Mouse (Mus musculus) midbrain, embryonic 15.5 days (tissue): ENCODE measurements around the gene Lyst. TPM values are rescaled to one million over a fixed set of nuclear protein-coding genes. Genes with fewer than 3 reads are reported as not detected.
A peak's percentile ranks its signal among the peaks of the same experiment; 100 is the strongest.

Experiments
- ATAC-seq: fragments of 200-750 bp; cut with Nextera tagmentation; replicated peaks from 2 replicates; pipeline ENCODE4 v1.8.0; 2017; ENCODE audit warnings: moderate TSS enrichment
- H3K27ac ChIP-seq: fragments of 300-500 bp; sonication (generic); 2 replicates; pipeline ENCODE4 v1.5.1; 2015; ENCODE audit warnings: mild to moderate bottlenecking, inconsistent platforms
- H3K27me3 ChIP-seq: fragments of 300-500 bp; sonication (generic); replicated peaks from 2 replicates; pipeline ENCODE4 v1.6.1; 2015; ENCODE audit warnings: inconsistent platforms
- H3K36me3 ChIP-seq: fragments of 300-500 bp; sonication (generic); replicated peaks from 2 replicates; pipeline ENCODE4 v1.6.1; 2015; ENCODE audit warnings: inconsistent platforms
- H3K4me1 ChIP-seq: fragments of 300-500 bp; sonication (generic); 2 replicates; pipeline ENCODE4 v1.6.1; 2015; ENCODE audit warnings: inconsistent platforms
- H3K4me2 ChIP-seq: fragments of 300-500 bp; sonication (generic); 2 replicates; pipeline ENCODE4 v1.6.1; 2015; ENCODE audit warnings: inconsistent platforms, mild to moderate bottlenecking, moderate library complexity
- H3K4me3 ChIP-seq: fragments of 300-500 bp; sonication (generic); 2 replicates; pipeline ENCODE4 v1.5.1; 2015; ENCODE audit warnings: mild to moderate bottlenecking, inconsistent platforms
- H3K9ac ChIP-seq: fragments of 300-500 bp; sonication (generic); 2 replicates; pipeline ENCODE4 v1.6.1; 2015; ENCODE audit warnings: mild to moderate bottlenecking, inconsistent platforms
- H3K9me3 ChIP-seq: fragments of 300-500 bp; sonication (generic); 2 replicates; pipeline ENCODE4 v1.6.1; 2016; ENCODE audit warnings: inconsistent platforms
- WGBS: fragments of 180-500 bp; shearing (Covaris S2); methylation state at CpG from one replicate; pipeline ENCODE4 v1.1.7; 2015; ENCODE audit warnings: mixed read lengths; 5-methylcytosine and 5-hydroxymethylcytosine counted together
- polyA plus RNA-seq: library from polyadenylated mRNA; unstranded; fragments of >200 nt; fragmentation: Nextera tagmentation; extraction: Ambion mirVana; gene quantifications from 2 replicates; pipeline ENCODE4 v1.2.1, GENCODE M21; 2015

Gene Lyst
- polyA plus RNA-seq, 1 experiment from 2014 or later, result 5.6 TPM

DNA sequence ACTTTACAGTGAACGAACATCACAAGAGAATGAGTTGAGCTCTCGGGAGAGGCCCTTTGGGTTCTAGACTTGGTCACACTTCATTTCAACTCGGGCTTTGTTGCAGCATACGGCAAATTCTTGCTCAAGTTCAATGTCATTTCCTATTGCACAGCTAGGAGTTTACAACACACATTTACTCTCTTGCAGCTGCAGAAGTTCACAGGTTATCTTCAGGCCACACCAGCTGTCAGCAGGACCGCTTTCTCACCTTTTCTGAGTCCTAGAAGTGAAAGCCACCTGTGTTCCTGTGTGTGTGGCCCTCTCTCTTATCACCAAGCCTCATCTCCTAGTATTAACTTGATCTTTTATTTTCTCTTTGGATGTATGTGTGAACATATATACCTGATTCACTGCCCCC is 31.3 kb upstream of the Lyst start:
- H3K27me3 ChIP-seq, result no peaks in the 10 kb centered on the region
- no peaks in the 10 kb centered on the region for H3K4me1 ChIP-seq
- no peak overlapping the region for H3K4me2 ChIP-seq
- H3K4me3 ChIP-seq, result no peak overlapping the region
- H3K27ac ChIP-seq, result no peak overlapping the region
- H3K9me3 ChIP-seq, result no peaks in the 10 kb centered on the region
- no peak overlapping the region for H3K9ac ChIP-seq
- ATAC-seq, result no peak
- H3K36me3 ChIP-seq, result no peaks in the 10 kb centered on the region
- WGBS, result 81% methylated on average over 5 of the region's 5 CpGs

DNA sequence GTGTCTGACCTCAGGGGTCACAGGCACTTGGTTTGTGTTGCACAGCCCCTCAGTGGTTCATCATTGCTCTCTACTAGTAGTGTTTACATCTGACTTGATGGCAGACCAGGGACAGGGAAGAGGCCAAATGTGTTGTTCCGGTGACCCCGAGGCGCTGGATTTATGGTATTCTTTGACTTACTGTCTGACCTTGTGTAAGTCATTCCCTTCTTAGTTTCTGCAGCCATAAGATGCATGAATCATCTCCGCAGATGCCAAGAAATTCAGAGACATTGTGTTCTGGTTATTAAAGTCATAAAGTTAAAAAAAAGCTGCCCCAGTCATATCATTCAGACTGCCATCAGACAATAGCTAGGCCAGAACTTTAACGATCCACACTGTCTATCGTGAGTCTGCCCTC is 27.6 kb upstream of the Lyst start:
- no peak for ATAC-seq
- no peak overlapping the region for H3K9ac ChIP-seq
- no peak overlapping the region for H3K27ac ChIP-seq
- no peaks in the 10 kb centered on the region for H3K4me1 ChIP-seq
- no peak overlapping the region for H3K4me3 ChIP-seq
- H3K36me3 ChIP-seq, result no peaks in the 10 kb centered on the region
- WGBS, result 95% methylated on average over 6 of the region's 6 CpGs
- H3K27me3 ChIP-seq, result no peaks in the 10 kb centered on the region
- H3K9me3 ChIP-seq, result no peaks in the 10 kb centered on the region
- H3K4me2 ChIP-seq, result no peak overlapping the region

DNA sequence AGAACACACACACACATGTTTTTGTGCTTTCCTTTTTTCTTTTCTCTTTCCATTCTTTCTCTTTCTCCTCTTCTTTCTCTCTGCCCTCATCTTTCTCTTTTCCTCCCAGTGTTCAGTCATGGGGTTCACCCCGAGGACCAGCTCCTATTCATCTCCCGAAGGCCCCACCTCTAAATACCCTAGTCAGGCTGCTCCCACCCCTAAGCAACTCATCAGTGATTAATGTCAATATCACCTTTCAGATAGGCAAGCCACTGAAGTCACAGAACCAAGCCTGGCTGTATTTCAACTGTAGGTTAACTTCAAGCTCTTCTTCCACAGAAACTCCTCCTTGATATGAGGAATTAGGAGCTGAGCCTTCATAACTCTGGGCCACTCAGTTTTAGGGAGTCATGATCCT is 26.1 kb upstream of the Lyst start:
- Histone ChIP-seq H3K27me3 (no peaks in the 10 kb centered on the region), H3K36me3 (no peaks in the 10 kb centered on the region), H3K4me1 (no peaks in the 10 kb centered on the region), H3K9me3 (no peaks in the 10 kb centered on the region), H3K27ac (no peak overlapping the region), H3K4me2 (no peak overlapping the region), H3K4me3 (no peak overlapping the region), H3K9ac (no peak overlapping the region)
- 81% methylated on average over 2 of the region's 2 CpGs for WGBS
- ATAC-seq, result no peak

DNA sequence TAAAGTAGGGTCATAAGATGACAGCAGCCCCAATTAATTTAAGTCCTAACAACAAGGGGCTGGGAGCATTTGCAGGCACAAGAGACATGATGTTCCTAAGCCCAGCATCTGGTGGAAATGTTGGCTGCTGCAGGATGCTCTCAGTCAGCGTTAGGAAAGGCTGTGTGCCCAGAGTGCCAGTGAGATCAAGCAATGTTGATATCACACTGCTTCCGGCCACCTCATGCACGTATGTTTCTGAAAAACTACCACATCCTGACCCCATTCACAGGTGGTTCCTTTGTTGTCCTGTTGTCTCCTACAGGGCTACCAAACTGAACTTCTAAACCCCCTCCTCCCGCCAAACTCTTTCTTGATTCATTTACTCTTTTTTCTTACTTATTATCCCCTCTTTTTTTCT is 25.7 kb upstream of the Lyst start:
- no peak overlapping the region for H3K4me2 ChIP-seq
- no peak overlapping the region for H3K4me3 ChIP-seq
- H3K9me3 ChIP-seq, result no peaks in the 10 kb centered on the region
- WGBS, result 74% methylated on average over 4 of the region's 4 CpGs
- H3K36me3 ChIP-seq, result no peaks in the 10 kb centered on the region
- H3K9ac ChIP-seq, result no peak overlapping the region
- no peaks in the 10 kb centered on the region for H3K27me3 ChIP-seq
- no peaks in the 10 kb centered on the region for H3K4me1 ChIP-seq
- ATAC-seq, result no peak
- no peak overlapping the region for H3K27ac ChIP-seq

DNA sequence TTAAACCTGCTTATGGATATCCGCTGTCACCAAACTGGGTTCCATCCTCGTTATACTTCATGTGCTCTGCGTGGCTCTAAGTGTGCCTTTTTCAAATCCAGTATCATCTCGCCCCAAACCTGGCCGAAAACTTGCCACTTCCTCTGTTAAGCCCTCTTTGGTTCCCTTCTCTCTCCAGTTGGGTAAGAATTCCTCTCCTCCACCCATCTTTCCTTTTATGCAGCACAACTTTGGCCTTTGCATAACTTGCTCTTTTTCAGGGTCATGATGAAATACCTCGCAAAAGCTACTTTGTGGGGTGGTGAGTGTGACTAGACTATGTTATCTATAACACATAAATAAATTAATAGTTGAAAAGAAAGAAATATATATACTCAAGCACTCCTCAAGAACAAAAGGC is 22.6 kb upstream of the Lyst start:
- Histone ChIP-seq H3K4me2 (no peak overlapping the region), H3K27me3 (no peaks in the 10 kb centered on the region), H3K4me3 (no peak overlapping the region), H3K36me3 (no peaks in the 10 kb centered on the region), H3K4me1 (no peaks in the 10 kb centered on the region), H3K9me3 (no peaks in the 10 kb centered on the region), H3K9ac (no peak overlapping the region), H3K27ac (no peak overlapping the region)
- ATAC-seq, result no peak
- WGBS, result 93% methylated on average over 6 of the region's 6 CpGs

DNA sequence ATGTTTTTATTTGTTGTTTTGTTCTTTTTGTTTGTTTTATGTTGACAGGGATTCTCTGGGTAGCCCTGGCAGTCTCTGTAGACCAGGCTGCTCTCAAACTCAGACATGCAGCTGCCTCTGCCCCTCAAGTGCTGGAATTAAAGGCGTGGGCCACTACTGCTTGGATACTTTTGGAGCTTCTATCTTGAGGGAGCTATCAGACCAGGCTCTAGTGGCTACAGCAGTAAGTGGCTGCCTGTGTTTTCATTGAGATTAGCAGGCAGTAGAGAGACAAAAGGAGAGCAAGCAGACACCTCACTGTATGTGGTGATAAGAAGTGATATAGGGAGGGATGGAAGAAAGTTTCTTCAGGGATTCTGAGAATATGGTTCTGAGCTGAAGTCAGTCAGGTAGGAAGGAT is 21.4 kb upstream of the Lyst start:
- 83% methylated on average over 1 of the region's 1 CpGs for WGBS
- Histone ChIP-seq H3K27me3 (no peaks in the 10 kb centered on the region), H3K4me1 (no peaks in the 10 kb centered on the region), H3K27ac (no peak overlapping the region), H3K4me2 (no peak overlapping the region), H3K9ac (no peak overlapping the region), H3K9me3 (no peaks in the 10 kb centered on the region), H3K4me3 (no peak overlapping the region), H3K36me3 (no peaks in the 10 kb centered on the region)
- ATAC-seq, result no peak

DNA sequence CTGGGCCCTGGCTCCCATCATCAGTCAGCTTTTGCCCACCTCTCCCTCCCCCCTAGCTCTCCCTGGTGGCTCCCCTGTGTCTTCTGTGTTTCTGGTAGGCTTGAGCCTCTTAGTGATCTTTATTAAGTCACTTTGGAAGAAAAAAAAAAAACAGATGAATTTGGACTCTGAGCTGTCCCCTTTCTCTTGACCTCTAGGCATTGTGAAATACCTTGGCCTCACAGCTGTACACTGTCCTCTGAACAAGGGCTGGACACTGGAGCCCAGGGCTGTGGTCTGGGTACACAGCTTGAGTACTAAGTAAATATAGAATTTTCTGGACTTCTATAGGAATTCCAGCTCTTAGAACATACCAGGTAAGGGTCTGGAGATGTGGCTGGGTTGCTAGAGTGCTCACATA is 20.6 kb upstream of the Lyst start:
- no peaks in the 10 kb centered on the region for H3K9me3 ChIP-seq
- H3K27ac ChIP-seq, result no peak overlapping the region
- H3K4me1 ChIP-seq, result no peaks in the 10 kb centered on the region
- ATAC-seq, result no peak
- no peaks in the 10 kb centered on the region for H3K36me3 ChIP-seq
- H3K4me3 ChIP-seq, result no peak overlapping the region
- H3K27me3 ChIP-seq, result no peaks in the 10 kb centered on the region
- H3K4me2 ChIP-seq, result no peak overlapping the region
- H3K9ac ChIP-seq, result no peak overlapping the region

DNA sequence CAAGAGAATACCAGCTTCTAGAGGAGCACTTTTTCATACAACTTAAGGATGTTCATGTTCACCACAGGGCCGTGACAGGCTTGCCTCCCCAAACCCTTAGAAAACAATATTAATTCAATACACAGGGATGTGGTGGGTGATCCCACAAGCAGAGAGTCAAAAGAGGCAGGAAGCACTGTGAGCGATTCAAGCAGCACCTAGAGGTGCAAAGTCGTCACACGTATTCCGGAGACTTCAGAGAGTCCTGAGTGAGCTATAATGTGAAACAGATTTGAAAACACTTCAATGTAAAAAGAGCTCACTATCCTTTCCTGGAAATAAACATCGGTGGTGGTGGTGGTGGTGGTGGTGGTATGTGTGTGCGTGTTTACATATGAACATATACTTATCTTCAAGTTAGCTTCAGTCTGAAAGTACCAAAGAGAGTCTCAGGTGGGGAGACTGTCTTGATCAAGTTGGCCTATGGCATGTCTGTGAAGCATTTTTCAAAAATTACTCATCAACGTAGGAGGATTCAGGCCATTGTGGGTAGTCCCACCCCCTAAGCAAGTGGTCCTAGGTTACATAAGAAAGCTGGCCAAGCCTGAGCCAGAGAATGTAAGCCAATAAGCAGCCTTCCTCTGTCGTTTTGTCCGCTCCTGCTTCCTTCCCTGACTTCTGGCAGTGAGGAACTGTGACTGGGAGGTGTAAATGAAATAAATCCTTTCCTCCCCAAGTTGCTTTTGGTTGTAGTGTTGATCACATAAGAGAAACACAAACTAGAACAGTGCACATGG is 17.9 kb upstream of the Lyst start:
- Histone ChIP-seq H3K9me3 (no peaks in the 10 kb centered on the region), H3K4me2 (no peak overlapping the region), H3K4me1 (no peaks in the 10 kb centered on the region; the same call in 1 of the 2 replicates), H3K9ac (no peak overlapping the region), H3K36me3 (no peaks in the 10 kb centered on the region), H3K27ac (no peak overlapping the region), H3K4me3 (no peak overlapping the region), H3K27me3 (no peaks in the 10 kb centered on the region)
- WGBS, result 82% methylated on average over 10 of the region's 10 CpGs
- no peak for ATAC-seq

DNA sequence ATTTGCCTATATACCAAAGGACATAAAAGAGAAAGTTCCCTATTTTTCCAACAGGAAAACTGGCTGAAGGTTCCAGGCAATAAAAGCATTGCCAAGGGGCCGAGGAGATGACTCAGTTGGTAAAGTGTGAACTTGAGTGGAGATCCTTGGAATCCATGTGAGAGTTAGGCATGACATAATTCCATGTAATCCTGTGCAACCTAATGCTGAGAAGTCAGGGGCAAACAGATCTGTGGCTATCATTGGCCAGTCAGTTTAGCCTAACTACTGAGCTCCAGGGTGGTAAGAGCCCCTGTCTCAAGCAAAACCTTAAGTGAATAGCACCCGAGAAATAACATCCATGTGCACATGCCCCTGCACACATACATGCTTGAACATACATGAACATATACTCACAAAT is 17.3 kb upstream of the Lyst start:
- H3K36me3 ChIP-seq, result no peaks in the 10 kb centered on the region
- no peaks in the 10 kb centered on the region; the same call in 1 of the 2 replicates for H3K4me1 ChIP-seq
- no peaks in the 10 kb centered on the region for H3K27me3 ChIP-seq
- H3K4me2 ChIP-seq, result no peak overlapping the region
- no peak overlapping the region for H3K27ac ChIP-seq
- no peak overlapping the region for H3K4me3 ChIP-seq
- H3K9ac ChIP-seq, result no peak overlapping the region
- no peak for ATAC-seq
- H3K9me3 ChIP-seq, result no peaks in the 10 kb centered on the region
- 92% methylated on average over 2 of the region's 2 CpGs for WGBS

DNA sequence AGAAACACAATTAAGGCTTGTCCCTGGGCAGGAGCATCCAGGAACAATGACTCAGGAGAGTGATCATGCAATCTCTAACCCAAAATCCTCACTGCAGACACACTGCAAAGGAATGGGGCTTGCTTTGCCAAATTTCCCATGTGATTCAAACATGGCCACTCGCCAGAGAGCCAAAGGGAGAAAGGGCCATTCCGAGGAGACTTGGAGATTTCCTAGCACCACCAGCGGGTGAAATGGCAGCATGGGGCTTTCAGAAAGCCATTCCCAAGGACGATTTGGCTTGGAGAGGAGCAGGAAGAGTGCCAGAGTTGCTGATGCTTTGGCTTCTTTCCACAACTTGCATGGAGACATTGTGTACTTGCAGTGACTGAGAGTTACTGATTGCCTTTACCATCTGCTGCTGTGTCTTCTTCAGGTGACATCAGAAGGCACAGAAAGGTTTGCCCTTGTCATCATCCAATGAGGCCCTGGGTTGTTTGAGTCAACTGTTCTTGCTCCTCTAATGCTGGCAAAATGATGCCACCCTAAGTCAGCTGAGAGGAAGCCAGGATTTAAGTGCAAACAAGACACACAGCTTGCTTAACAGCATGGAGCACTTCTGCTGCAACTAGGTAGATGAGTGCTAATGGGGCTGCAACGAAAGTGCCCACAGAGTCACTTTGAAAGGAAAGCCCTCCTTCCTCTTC is 16.5 kb upstream of the Lyst start:
- H3K9ac ChIP-seq, result no peak overlapping the region
- H3K4me1 ChIP-seq, result no peaks in the 10 kb centered on the region; the same call in 1 of the 2 replicates
- H3K27ac ChIP-seq, result no peak overlapping the region
- no peaks in the 10 kb centered on the region for H3K27me3 ChIP-seq
- ATAC-seq, result no peak
- H3K9me3 ChIP-seq, result no peaks in the 10 kb centered on the region
- no peak overlapping the region for H3K4me2 ChIP-seq
- WGBS, result 69% methylated on average over 5 of the region's 5 CpGs
- no peaks in the 10 kb centered on the region for H3K36me3 ChIP-seq
- no peak overlapping the region for H3K4me3 ChIP-seq

DNA sequence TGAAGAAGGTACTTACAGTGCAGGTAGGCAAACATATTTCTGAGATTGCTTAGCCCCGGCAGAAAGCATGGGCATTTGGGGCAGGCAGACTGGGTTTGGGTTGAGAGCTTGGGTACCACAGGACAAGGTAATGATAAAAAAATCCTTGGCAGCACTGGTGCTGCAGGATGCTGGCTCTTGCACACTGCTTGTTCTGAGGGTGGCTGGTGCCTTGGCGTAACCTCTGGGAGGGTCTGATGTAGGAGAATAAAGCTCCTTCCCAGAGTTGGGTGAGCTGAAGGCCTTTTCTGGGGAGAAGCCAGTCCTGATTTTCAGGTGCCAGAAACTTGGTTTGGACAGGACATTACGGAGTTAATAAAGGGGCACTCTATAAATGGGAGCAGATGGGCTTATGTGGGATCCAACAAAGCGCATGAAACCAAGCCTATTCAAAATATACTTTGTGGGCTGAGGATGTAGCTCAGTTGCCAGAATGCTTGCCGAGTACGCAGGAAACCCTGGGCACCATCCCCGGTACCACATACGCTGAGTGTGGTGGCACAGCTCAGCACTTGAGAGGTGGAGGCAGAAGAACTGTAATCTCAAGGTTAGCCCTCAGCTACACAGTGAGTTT is 15.8 kb upstream of the Lyst start:
- H3K27ac ChIP-seq, result no peak overlapping the region
- H3K36me3 ChIP-seq, result no peaks in the 10 kb centered on the region
- WGBS, result 77% methylated on average over 8 of the region's 8 CpGs
- no peaks in the 10 kb centered on the region; the same call in 1 of the 2 replicates for H3K4me1 ChIP-seq
- H3K4me3 ChIP-seq, result no peak overlapping the region
- ATAC-seq, result 0 out of 2 replicates have a peak, but pooled peaks have one; percentile 14
- H3K27me3 ChIP-seq, result no peaks in the 10 kb centered on the region
- no peak overlapping the region for H3K9ac ChIP-seq
- H3K9me3 ChIP-seq, result no peaks in the 10 kb centered on the region
- H3K4me2 ChIP-seq, result no peak overlapping the region

DNA sequence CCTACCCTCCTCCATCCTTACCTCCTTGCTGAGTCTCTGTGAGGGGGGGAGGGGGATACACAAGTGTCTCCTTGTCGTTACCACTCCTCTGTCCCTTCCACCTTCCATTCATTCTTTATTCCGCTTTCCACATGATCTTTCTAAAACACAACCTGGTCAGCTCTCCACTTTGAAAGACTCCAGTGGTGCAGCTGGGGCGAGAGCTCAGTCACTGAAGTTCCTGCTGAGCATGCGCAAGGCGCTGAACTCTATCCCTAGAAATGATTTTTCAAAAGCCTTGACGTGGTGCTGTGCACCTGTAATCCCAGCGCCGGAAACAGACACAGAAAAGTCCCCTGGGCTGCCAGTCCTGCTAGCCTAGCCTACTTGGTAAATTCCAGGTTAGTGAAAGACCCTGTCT is 15.1 kb upstream of the Lyst start:
- Histone ChIP-seq H3K27me3 (no peaks in the 10 kb centered on the region), H3K9me3 (no peaks in the 10 kb centered on the region), H3K4me2 (no peak overlapping the region), H3K27ac (no peak overlapping the region), H3K4me1 (no peaks in the 10 kb centered on the region; the same call in 1 of the 2 replicates), H3K9ac (no peak overlapping the region), H3K36me3 (no peaks in the 10 kb centered on the region), H3K4me3 (no peak overlapping the region)
- no peak for ATAC-seq
- WGBS, result 76% methylated on average over 8 of the region's 8 CpGs
